Mouse (Mus musculus) bone marrow, adult 2 months (tissue): ENCODE results near the gene Abi3.

Experiments
- CTCF ChIP-seq: fragments of 200-500 bp; IDR thresholded peaks from 2 replicates; pipeline ENCODE4 v1.5.1; 2011; ENCODE audit warnings: low read length, control low read depth; ENCODE audit not compliant: control insufficient read depth, insufficient read depth
- POLR2A ChIP-seq: fragments of 200-500 bp; IDR thresholded peaks from 2 replicates; pipeline ENCODE4 v1.6.1; 2011; ENCODE audit warnings: low read depth, mild to moderate bottlenecking, control low read depth, low read length, borderline replicate concordance; ENCODE audit not compliant: control insufficient read depth

DNA sequence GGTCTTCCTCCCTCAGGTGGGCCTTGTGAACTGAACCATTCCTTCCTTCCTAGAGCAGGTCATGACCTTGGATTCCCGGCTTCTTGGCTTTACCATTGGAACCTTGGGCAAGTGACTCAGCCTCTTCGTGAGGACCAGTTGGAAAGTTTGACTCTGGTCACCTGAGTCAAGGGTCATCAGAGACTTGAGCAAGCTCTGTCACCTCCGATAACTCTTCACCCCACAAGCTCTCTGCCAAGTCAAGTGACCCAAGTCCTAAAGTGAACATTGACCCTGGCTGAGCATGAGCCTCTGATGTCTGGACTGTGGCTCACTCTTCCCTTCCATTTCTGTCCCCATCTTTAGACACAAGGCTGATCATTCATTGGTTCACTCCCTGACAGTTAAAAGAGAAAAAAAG lies 20.8 kb downstream of the Abi3 start:
- TF ChIP-seq CTCF (no peak), POLR2A (no peak)
